Mouse (Mus musculus) CH12.LX (cell line): Measurements from ENCODE around the gene Drap1. TPM values are rescaled to one million over a fixed set of nuclear protein-coding genes. Genes with fewer than 3 reads are reported as not detected.

ENCODE experiments used
- DNase-seq: peaks from one replicate; pipeline ENCODE4 v3.0.0-alpha.2; 2013; ENCODE audit errors: extremely low read depth
- H3K27ac ChIP-seq: 2 replicates; pipeline ENCODE4 v1.5.1; 2012; ENCODE audit warnings: low read depth, mild to moderate bottlenecking, control low read depth, moderate library complexity; ENCODE audit not compliant: insufficient read depth
- H3K27me3 ChIP-seq: replicated peaks from 2 replicates; pipeline ENCODE3; 2012; ENCODE audit warnings: inconsistent platforms
- H3K36me3 ChIP-seq, 2 experiments: replicated peaks in 1 of 2; 2 replicates each; pipeline versions ENCODE3 to v1.6.1; 2012; ENCODE audit warnings: inconsistent platforms in 1 of 2, low read length in 1 of 2, mild to moderate bottlenecking in 1 of 2, mixed read lengths in 1 of 2, moderate library complexity in 1 of 2; ENCODE audit not compliant: control insufficient read depth in 1 of 2, insufficient read depth in 1 of 2
- H3K4me1 ChIP-seq, 2 experiments: 2 replicates each; pipeline ENCODE4 v1.6.1; 2012; ENCODE audit warnings: inconsistent platforms in 1 of 2, moderate library complexity in 1 of 2; ENCODE audit not compliant: insufficient read depth in 2 of 2, control insufficient read depth in 1 of 2
- H3K4me2 ChIP-seq: 2 replicates; pipeline ENCODE4 v1.6.1; 2012; ENCODE audit warnings: low read depth, mild to moderate bottlenecking, control low read depth; ENCODE audit not compliant: poor library complexity, insufficient read depth, severe bottlenecking
- H3K4me3 ChIP-seq, 3 experiments: fragments of 150-350 bp in 1 of 3; sonication (generic) in 1 of 3; replicated peaks in 1 of 3; 2 replicates each; pipeline versions ENCODE3 to v1.5.1; 2011 to 2012; ENCODE audit warnings: low read depth in 2 of 3, low read length in 2 of 3, mild to moderate bottlenecking in 2 of 3, moderate library complexity in 2 of 3, control low read depth in 1 of 3, improper control_type of control experiment in 1 of 3, inconsistent platforms in 1 of 3, mixed read lengths in 1 of 3; ENCODE audit not compliant: poor library complexity in 1 of 3
- H3K79me2 ChIP-seq: replicated peaks from 2 replicates; pipeline ENCODE4 v1.6.1; 2012; ENCODE audit warnings: mild to moderate bottlenecking, moderate library complexity; ENCODE audit not compliant: control insufficient read depth, poor library complexity, insufficient read depth, severe bottlenecking; ENCODE audit errors: extremely low read depth
- H3K9ac ChIP-seq: 2 replicates; pipeline ENCODE4 v1.6.1; 2012; ENCODE audit warnings: low read depth, mild to moderate bottlenecking, control low read depth, moderate library complexity; ENCODE audit not compliant: insufficient read depth
- H3K9me3 ChIP-seq: replicated peaks from 2 replicates; pipeline ENCODE3; 2012; ENCODE audit warnings: low read length, inconsistent platforms, mixed read lengths
- ELF1 ChIP-seq: IDR thresholded peaks from 2 replicates; pipeline ENCODE4 v1.6.1; 2014; ENCODE audit warnings: low read depth, mild to moderate bottlenecking, inconsistent platforms, low read length, improper control_type of control experiment
- ETS1 ChIP-seq: conservative IDR thresholded peaks from 2 replicates; pipeline ENCODE4 v1.6.1; 2012; ENCODE audit warnings: low read depth, mild to moderate bottlenecking, inconsistent platforms, low read length, improper control_type of control experiment, moderate library complexity
- HCFC1 ChIP-seq: IDR thresholded peaks from 2 replicates; pipeline ENCODE4 v1.6.1; 2012; ENCODE audit warnings: low read depth, mild to moderate bottlenecking, inconsistent platforms, low read length, improper control_type of control experiment
- JUN ChIP-seq: IDR thresholded peaks from 2 replicates; pipeline ENCODE4 v1.6.1; 2011; ENCODE audit warnings: low read depth, mild to moderate bottlenecking, low read length, improper control_type of control experiment, moderate library complexity; ENCODE audit not compliant: insufficient read depth
- JUND ChIP-seq: conservative IDR thresholded peaks from 2 replicates; pipeline ENCODE4 v1.6.1; 2011; ENCODE audit warnings: low read depth, low read length, improper control_type of control experiment
- MAFK ChIP-seq: IDR thresholded peaks from 2 replicates; pipeline ENCODE4 v1.6.1; 2011; ENCODE audit warnings: low read length, improper control_type of control experiment; ENCODE audit not compliant: insufficient replicate concordance
- NRF1 ChIP-seq: IDR thresholded peaks from 2 replicates; pipeline ENCODE4 v1.6.1; 2014; ENCODE audit warnings: low read depth, mild to moderate bottlenecking, inconsistent platforms, low read length, improper control_type of control experiment, moderate library complexity
- PAX5 ChIP-seq: IDR thresholded peaks from 2 replicates; pipeline ENCODE4 v1.6.1; 2012; ENCODE audit warnings: low read length, inconsistent platforms, mixed read lengths
- RAD21 ChIP-seq: IDR thresholded peaks from 2 replicates; pipeline ENCODE4 v1.6.1; 2011; ENCODE audit warnings: low read depth, mild to moderate bottlenecking, low read length, improper control_type of control experiment, moderate library complexity
- TCF12 ChIP-seq: IDR thresholded peaks from 2 replicates; pipeline ENCODE4 v1.6.1; 2014; ENCODE audit warnings: low read depth, mild to moderate bottlenecking, inconsistent platforms, low read length, improper control_type of control experiment
- UBTF ChIP-seq: IDR thresholded peaks from 2 replicates; pipeline ENCODE4 v1.6.1; 2012; ENCODE audit warnings: low read depth, mild to moderate bottlenecking, inconsistent platforms, low read length, improper control_type of control experiment, moderate library complexity
- ZC3H11A ChIP-seq: IDR thresholded peaks from 2 replicates; pipeline ENCODE4 v1.6.1; 2012; ENCODE audit warnings: low read depth, mild to moderate bottlenecking, inconsistent platforms, low read length, improper control_type of control experiment
- ZKSCAN1 ChIP-seq: IDR thresholded peaks from 2 replicates; pipeline ENCODE4 v1.6.1; 2012; ENCODE audit warnings: low read depth, inconsistent platforms, low read length, improper control_type of control experiment, borderline replicate concordance
- dilution Hi-C: fragments of 300-500 bp; cut with MboI; formaldehyde crosslinking; loops from 2 replicates; pipeline ENCODE4 v1.14.3; 2020; ENCODE audit warnings: low sequenced_read_pairs; ENCODE audit not compliant: extremely low pct_unique_long_range_greater_than_20kb, extremely low pct_ligation_motif_present
- in situ Hi-C: fragments of 300-500 bp; cut with MboI; formaldehyde crosslinking; loops from 3 replicates; pipeline ENCODE4 v1.14.3; 2019; ENCODE audit warnings: low sequenced_read_pairs, low pct_ligation_motif_present, low pct_unique_long_range_greater_than_20kb, mixed read lengths
- polyA plus RNA-seq: library from polyadenylated mRNA; unstranded; fragments of >175 nt; gene quantifications from 2 replicates; pipeline ENCODE4 v1.2.1, GENCODE M21; 2012; ENCODE audit warnings: low read depth; ENCODE audit not compliant: insufficient read length
- total RNA-seq, 2 experiments: library from RNA; depleted of rRNA; stranded (reverse); fragments of 300-350 nt in 1 of 2; fragments of >200 nt in 1 of 2; gene quantifications; 2 replicates each; pipeline ENCODE4 v1.2.3; 2012 to 2014

The Drap1 gene
- total and polyA plus RNA-seq, 3 experiments: 73.3 to 180 (median 143) TPM

GRCm38 (mm10) chr19:5409068-5409467 lies 15.7 kb downstream of the Drap1 start:
- in situ Hi-C loops (no loop called here), dilution Hi-C loops (no loop called here)
- Histone ChIP-seq H3K27me3 (no peaks in the 10 kb centered on the region), H3K4me3 (no peak overlapping the region), H3K4me2 (no peak overlapping the region), H3K9me3 (no peaks in the 10 kb centered on the region), H3K27ac (no peak overlapping the region), H3K9ac (no peak overlapping the region), H3K79me2 (no peaks in the 10 kb centered on the region), H3K4me1 (peaks cover 9 to 26% of the 10 kb centered on the region in 2 experiments; a peak in 3 of 4 replicates), H3K36me3 (peaks cover 0 to 6% of the 10 kb centered on the region in 2 experiments)
- TF ChIP-seq JUND: no peak
- TF ChIP-seq ZKSCAN1: no peak
- TF ChIP-seq ZC3H11A: no peak
- TF ChIP-seq JUN: no peak
- TF ChIP-seq MAFK: no peak
- TF ChIP-seq TCF12: no peak
- no peak for TF ChIP-seq RAD21
- no peak for TF ChIP-seq ELF1
- TF ChIP-seq NRF1: no peak
- TF ChIP-seq ETS1: no peak
- TF ChIP-seq HCFC1: no peak
- no peak for DNase-seq

GRCm38 (mm10) chr19:5408057-5409001 lies 16.4 kb downstream of the Drap1 start:
- DNase-seq: no peak
- Histone ChIP-seq H3K9ac (no peak overlapping the region; the same call in 1 of the 2 replicates), H3K9me3 (no peaks in the 10 kb centered on the region)

More at GRCm38 (mm10) chr19:5408057-5409001, 16.4 kb downstream of the Drap1 start:
- Histone ChIP-seq H3K36me3 (peaks cover 0 to 6% of the 10 kb centered on the region in 2 experiments), H3K27ac (no peak overlapping the region), H3K79me2 (no peaks in the 10 kb centered on the region), H3K4me1 (peaks cover 9 to 26% of the 10 kb centered on the region in 2 experiments; a peak in 3 of 4 replicates), H3K4me2 (no peak overlapping the region)
- dilution Hi-C loops: no loop called here
- in situ Hi-C loops: no loop called here
- TF ChIP-seq PAX5: no peak
- TF ChIP-seq UBTF: no peak
- no peak for TF ChIP-seq MAFK
- TF ChIP-seq, all 38 proteins: peak for 0
- H3K27me3 ChIP-seq: no peaks in the 10 kb centered on the region
- H3K4me3 ChIP-seq: peak overlapping the region in 1 of 3 experiments; percentile 75
